Mouse (Mus musculus) C2C12 (cell line): ENCODE results near the gene Tinagl1.

Experiments used
- CEBPB ChIP-seq: IDR thresholded peaks from one replicate; pipeline ENCODE4 v1.6.1; 2011; ENCODE audit warnings: low read depth, mild to moderate bottlenecking, control low read depth, moderate library complexity
- CTCF ChIP-seq: IDR thresholded peaks from one replicate; pipeline ENCODE4 v1.5.1; 2011; ENCODE audit not compliant: control insufficient read depth, insufficient read depth, insufficient read length
- FOSL1 ChIP-seq: IDR thresholded peaks from one replicate; pipeline ENCODE4 v1.8.0; 2011; ENCODE audit warnings: mild to moderate bottlenecking, low read length; ENCODE audit not compliant: poor library complexity, insufficient read depth, severe bottlenecking
- MAX ChIP-seq: IDR thresholded peaks from one replicate; pipeline ENCODE4 v1.6.1; 2011; ENCODE audit warnings: mild to moderate bottlenecking, control low read depth
- MYOG ChIP-seq: IDR thresholded peaks from one replicate; pipeline ENCODE4 v1.6.1; 2011; ENCODE audit not compliant: control insufficient read depth, insufficient read length; ENCODE audit errors: extremely low read depth
- USF1 ChIP-seq: IDR thresholded peaks from one replicate; pipeline ENCODE4 v1.6.1; 2011; ENCODE audit warnings: low read depth, mild to moderate bottlenecking, control low read depth, moderate library complexity

DNA sequence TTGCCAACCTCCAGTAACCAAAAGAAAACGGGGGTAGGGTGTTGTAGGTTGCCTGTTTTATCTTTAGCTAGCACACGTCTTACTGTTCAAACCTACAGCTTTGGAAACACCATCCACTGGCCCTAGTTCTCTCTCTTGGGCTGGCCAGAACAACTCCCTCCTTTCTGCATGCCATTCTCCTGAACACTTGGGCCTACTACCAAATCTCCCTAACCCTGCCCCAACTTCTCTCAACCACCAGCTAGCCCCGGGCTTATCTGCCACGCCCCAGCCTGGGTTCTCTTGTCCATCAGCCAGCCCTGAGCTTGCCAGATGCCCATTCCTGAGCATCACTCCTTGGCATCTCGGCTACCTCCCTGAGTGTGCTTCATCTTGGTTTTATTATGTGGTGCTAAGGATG, 46.0 kb downstream of the Tinagl1 start:
- no peak for TF ChIP-seq CTCF
- no peak for TF ChIP-seq MAX
- TF ChIP-seq USF1 = no peak
- no peak for TF ChIP-seq CEBPB
- no peak for TF ChIP-seq FOSL1
- TF ChIP-seq MYOG = no peak
